ENCODE assay signal across 15 mouse cellular contexts in genomic region chr2:33498280-33498679, GRCm38 (mm10). TPM values are rescaled to one million over a fixed set of nuclear protein-coding genes. Genes with fewer than 3 reads are reported as not detected.
DNase-seq lines count a peak whose midpoint lies in the region; ATAC-seq lines count a peak whose summit lies in the region.
"Had no signal": no experiment of that assay in that cellular context is flagged by ENCODE, and none has a peak within 500 bp of the region (broad histone marks: within the 10 kb centered on the region; RNA-seq: fewer than 3 reads in every experiment).

No protein-coding gene starts in this region.

- no peak overlapping the region for H3K4me3 ChIP-seq in kidney, embryonic 16.5 days (ENCODE audit: low read length)
- H3K4me3 ChIP-seq: heart, adult 2 months; limb, embryonic 13.5 days had no signal

- no peak overlapping the region for H3K27ac ChIP-seq in kidney, embryonic 16.5 days (ENCODE audit: low read length)
- H3K27ac ChIP-seq: heart, adult 2 months; hindbrain, embryonic 14.5 days; limb, embryonic 13.5 days had no signal

- H3K9ac ChIP-seq in kidney, embryonic 16.5 days (replicated peaks; ENCODE audit: low read length) = no peak overlapping the region
- H3K9ac ChIP-seq: hindbrain, embryonic 14.5 days; limb, embryonic 13.5 days had no signal

- no peak for ATAC-seq in kidney, embryonic 16.5 days (ENCODE audit: low FRiP score, low TSS enrichment)
- ATAC-seq: intestine, postnatal 0 days had no signal

- H3K36me3 ChIP-seq in kidney, embryonic 16.5 days (ENCODE audit: insufficient read depth, low read length) = no peaks in the 10 kb centered on the region
- H3K36me3 ChIP-seq: limb, embryonic 13.5 days had no signal

- H3K27me3 ChIP-seq in kidney, embryonic 16.5 days (ENCODE audit: insufficient read depth, low read length) = no peaks in the 10 kb centered on the region

- no peaks in the 10 kb centered on the region for H3K4me1 ChIP-seq in kidney, embryonic 16.5 days (ENCODE audit: insufficient read depth, low read length)
- H3K4me1 ChIP-seq: limb, embryonic 13.5 days had no signal

- peak; percentile 29 to 75 for DNase-seq in adrenal gland, adult (ENCODE audit: inconsistent age in 2 of 2, low spot score in 1 of 2)
- DNase-seq in adrenal gland, postnatal 4 days (ENCODE audit: low spot score in 2 of 2) = no peak
- DNase-seq in kidney, postnatal 14 days = peak; percentile 12
- DNase-seq in Muller cell, postnatal 12 days (ENCODE audit: inconsistent ontology term) = peak; percentile 84
- peak; percentile 66 for DNase-seq in brain, adult 2 months (ENCODE audit: low read depth, low spot score)
- DNase-seq in yolk sac, embryonic 10.5 days (ENCODE audit: low spot score) = no peak
- DNase-seq in testis, postnatal 14 days (ENCODE audit: low spot score) = no peak
- DNase-seq: heart, adult 2 months; heart, postnatal 10 days; midbrain, embryonic 14.5 days; right cerebral cortex, postnatal 4 days had no signal

- 72% methylated on average over 4 of the region's 4 CpGs for WGBS in kidney, embryonic 16.5 days

- no peak overlapping the region for H3K4me2 ChIP-seq in kidney, embryonic 16.5 days (replicated peaks; ENCODE audit: low read depth, low read length)
- H3K4me2 ChIP-seq: hindbrain, embryonic 14.5 days; limb, embryonic 13.5 days had no signal

- H3K9me3 ChIP-seq in kidney, embryonic 16.5 days (ENCODE audit: low read length) = peaks cover 16% of the 10 kb centered on the region

RNA-seq across cellular contexts. Expression of gene Zbtb43, which starts 29.9 kb away (rescaled TPM):
- 10 to 100 TPM; 21.5 to 24.1 TPM for total RNA-seq in adrenal gland, postnatal 4 days (2021)
- 17.7 and 20.8 TPM in 2 replicates for polyA plus RNA-seq in kidney, embryonic 16.5 days (2015; fragmentation: Nextera tagmentation; extraction: Ambion mirVana)

Comparison
In these comparisons a context has a peak if more than half of its experiments do, and no peak if none do; other contexts are left out.
1. DNase-seq: peak in adrenal gland, adult (2 of 2), kidney, postnatal 14 days (single experiment), Muller cell, postnatal 12 days (single experiment) and brain, adult 2 months (single experiment); none in adrenal gland, postnatal 4 days (0 of 2), yolk sac, embryonic 10.5 days (single experiment) and testis, postnatal 14 days (single experiment).